Mouse (Mus musculus): Measurements from ENCODE around the gene Gm5431. TPM values are rescaled to one million over a fixed set of nuclear protein-coding genes. Genes with fewer than 3 reads are reported as not detected.
A peak's percentile ranks its signal among the peaks of the same experiment; 100 is the strongest.
"Not testable (repeated sequence)": the region's sequence is repeated elsewhere in the genome, so short reads cannot be mapped to it uniquely, and the experiment has no call there.

Gm5431 gene
- polyA plus RNA-seq, 1 experiment from 2014 or later = 0.22 TPM

- no peaks in the 10 kb centered on the region for H3K36me3 ChIP-seq
- 63% methylated on average over 2 of the region's 2 CpGs for WGBS
- no peak overlapping the region for H3K4me3 ChIP-seq
- no peak overlapping the region for H3K9ac ChIP-seq
- peaks cover 14% of the 10 kb centered on the region for H3K27me3 ChIP-seq (replicated peaks)
- ATAC-seq (ENCODE audit: insufficient number of reproducible peaks, low FRiP score) = no peak
- no peaks in the 10 kb centered on the region for H3K9me3 ChIP-seq (replicated peaks)
- peaks cover 21% of the 10 kb centered on the region for H3K4me1 ChIP-seq (replicated peaks)
- peak overlapping the region; percentile 50; the same call in 1 of the 2 replicates for H3K4me2 ChIP-seq
- no peak overlapping the region for H3K27ac ChIP-seq (ENCODE audit: poor library complexity, severe bottlenecking)
Measured at GRCm38 (mm10) chr11:48850240-48850639, 51.8 kb downstream of the Gm5431 start.

GRCm38 (mm10) chr11:48846881-48847280, 55.1 kb downstream of the Gm5431 start:
- no peak for ATAC-seq (ENCODE audit: insufficient number of reproducible peaks, low FRiP score)
- WGBS = 59% methylated on average over 5 of the region's 5 CpGs
- Histone ChIP-seq H3K9me3 (replicated peaks) (no peaks in the 10 kb centered on the region), H3K9ac (no peak overlapping the region), H3K4me1 (replicated peaks) (no peaks in the 10 kb centered on the region), H3K27ac (ENCODE audit: poor library complexity, severe bottlenecking) (no peak overlapping the region), H3K4me2 (no peak overlapping the region), H3K27me3 (replicated peaks) (peaks cover 23% of the 10 kb centered on the region), H3K36me3 (no peaks in the 10 kb centered on the region), H3K4me3 (no peak overlapping the region)

GRCm38 (mm10) chr11:48846362-48846761, 55.7 kb downstream of the Gm5431 start:
- not testable (repeated sequence) for H3K9ac ChIP-seq; H3K27ac ChIP-seq (ENCODE audit: poor library complexity, severe bottlenecking); H3K9me3 ChIP-seq (replicated peaks); H3K4me3 ChIP-seq; ATAC-seq (ENCODE audit: insufficient number of reproducible peaks, low FRiP score); H3K4me1 ChIP-seq (replicated peaks); H3K36me3 ChIP-seq; H3K4me2 ChIP-seq
- WGBS = 81% methylated on average over 2 of the region's 2 CpGs
- H3K27me3 ChIP-seq (replicated peaks) = peaks cover 23% of the 10 kb centered on the region

DNA sequence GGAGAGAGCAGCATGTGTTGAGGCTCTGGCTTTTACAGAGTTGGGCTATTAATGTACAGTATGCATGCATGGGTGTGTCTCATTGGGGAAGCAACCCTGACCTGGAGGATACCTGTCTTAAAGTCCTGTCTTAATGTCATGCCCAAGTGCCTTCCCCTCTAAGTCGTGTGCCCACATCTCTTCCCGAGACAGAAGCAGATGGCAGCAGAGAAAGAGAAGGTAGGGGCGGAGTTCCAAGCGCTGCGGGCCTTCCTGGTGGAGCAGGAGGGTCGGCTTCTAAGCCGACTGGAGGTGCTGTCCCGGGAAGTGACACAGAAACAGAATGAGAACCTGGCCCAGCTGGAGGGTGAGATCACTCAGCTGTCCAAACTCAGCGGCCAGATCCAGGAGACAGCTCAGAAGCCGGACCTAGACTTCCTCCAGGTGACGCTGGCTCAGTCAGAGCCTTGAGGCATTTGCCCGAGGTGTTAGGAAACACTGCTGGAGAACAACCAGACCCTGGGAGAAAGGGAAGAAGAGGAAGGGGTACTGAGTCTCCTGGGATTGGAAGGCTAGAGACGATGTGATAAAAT, 56.7 kb downstream of the Gm5431 start:
- Histone ChIP-seq H3K4me3 (no peak overlapping the region), H3K9me3 (replicated peaks) (no peaks in the 10 kb centered on the region), H3K36me3 (no peaks in the 10 kb centered on the region), H3K27ac (ENCODE audit: poor library complexity, severe bottlenecking) (no peak overlapping the region), H3K27me3 (replicated peaks) (peaks cover 25% of the 10 kb centered on the region), H3K4me2 (peak overlapping the region; percentile 17; the same call in 1 of the 2 replicates), H3K4me1 (replicated peaks) (no peaks in the 10 kb centered on the region), H3K9ac (no peak overlapping the region)
- 31% methylated on average over 13 of the region's 13 CpGs for WGBS
- ATAC-seq (ENCODE audit: insufficient number of reproducible peaks, low FRiP score) = no peak

DNA sequence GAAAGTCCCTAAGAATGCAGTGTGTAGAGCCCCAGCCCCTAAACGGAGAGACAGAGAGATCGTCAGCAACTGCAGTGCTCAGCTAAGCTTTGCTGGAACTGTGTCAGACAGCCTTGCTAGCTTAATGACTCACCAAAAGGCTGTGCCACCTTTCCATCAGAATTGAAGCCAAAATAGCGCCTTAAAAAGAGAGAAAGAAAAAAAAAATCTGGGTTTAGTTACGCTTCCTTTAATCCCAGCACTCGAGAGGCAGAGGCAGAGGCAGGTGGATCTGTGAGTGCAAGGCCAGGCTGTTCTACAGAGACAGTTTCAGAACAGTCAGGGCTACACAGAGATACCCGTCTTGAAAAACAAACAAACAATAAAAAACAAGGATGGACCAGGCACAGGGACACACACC, 57.7 kb downstream of the Gm5431 start:
- Histone ChIP-seq H3K27me3 (replicated peaks) (peaks cover 33% of the 10 kb centered on the region), H3K9ac (no peak overlapping the region), H3K4me3 (no peak overlapping the region), H3K4me2 (no peak overlapping the region), H3K9me3 (replicated peaks) (no peaks in the 10 kb centered on the region), H3K4me1 (replicated peaks) (no peaks in the 10 kb centered on the region), H3K27ac (ENCODE audit: poor library complexity, severe bottlenecking) (no peak overlapping the region), H3K36me3 (no peaks in the 10 kb centered on the region)
- no peak for ATAC-seq (ENCODE audit: insufficient number of reproducible peaks, low FRiP score)
- 65% methylated on average over 6 of the region's 6 CpGs for WGBS

GRCm38 (mm10) chr11:48843202-48843601, 58.8 kb downstream of the Gm5431 start:
- 77% methylated on average over 11 of the region's 11 CpGs for WGBS
- Histone ChIP-seq H3K4me2 (no peak overlapping the region), H3K9me3 (replicated peaks) (no peaks in the 10 kb centered on the region), H3K36me3 (no peaks in the 10 kb centered on the region), H3K4me1 (replicated peaks) (peaks cover 6% of the 10 kb centered on the region), H3K27me3 (replicated peaks) (peaks cover 26% of the 10 kb centered on the region), H3K9ac (no peak overlapping the region), H3K4me3 (no peak overlapping the region), H3K27ac (ENCODE audit: poor library complexity, severe bottlenecking) (no peak overlapping the region)
- no peak for ATAC-seq (ENCODE audit: insufficient number of reproducible peaks, low FRiP score)

GRCm38 (mm10) chr11:48842378-48842792, 59.6 kb downstream of the Gm5431 start:
- Histone ChIP-seq H3K27me3 (replicated peaks) (peaks cover 23% of the 10 kb centered on the region), H3K9me3 (replicated peaks) (no peaks in the 10 kb centered on the region), H3K4me3 (no peak overlapping the region), H3K27ac (ENCODE audit: poor library complexity, severe bottlenecking) (no peak overlapping the region), H3K36me3 (no peaks in the 10 kb centered on the region), H3K4me2 (no peak overlapping the region), H3K4me1 (replicated peaks) (peaks cover 6% of the 10 kb centered on the region), H3K9ac (no peak overlapping the region)
- no peak for ATAC-seq (ENCODE audit: insufficient number of reproducible peaks, low FRiP score)
- 79% methylated on average over 4 of the region's 4 CpGs for WGBS

DNA sequence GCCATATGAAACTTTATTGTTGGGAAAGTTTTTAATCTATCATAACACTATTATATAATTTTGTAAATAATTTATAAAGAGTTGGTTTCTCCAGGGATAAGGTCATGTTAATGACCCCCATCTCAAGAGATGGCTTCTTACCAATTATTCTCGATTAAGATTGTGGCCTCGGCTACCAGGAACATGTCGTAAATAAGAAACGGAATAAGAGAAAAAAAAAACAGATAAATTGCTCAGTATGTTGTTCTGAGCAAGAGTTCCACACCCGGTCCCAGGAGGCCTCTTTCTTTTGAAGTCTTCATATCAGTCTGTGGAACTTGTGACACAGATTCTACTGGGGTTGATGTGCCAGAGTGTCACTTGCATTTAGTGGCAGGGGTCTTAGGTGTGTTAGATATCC, 60.8 kb downstream of the Gm5431 start:
- Histone ChIP-seq H3K4me3 (no peak overlapping the region), H3K36me3 (no peaks in the 10 kb centered on the region), H3K9ac (no peak overlapping the region), H3K4me2 (no peak overlapping the region), H3K4me1 (replicated peaks) (peaks cover 10% of the 10 kb centered on the region), H3K9me3 (replicated peaks) (no peaks in the 10 kb centered on the region), H3K27me3 (replicated peaks) (peaks cover 23% of the 10 kb centered on the region), H3K27ac (ENCODE audit: poor library complexity, severe bottlenecking) (no peak overlapping the region)
- no peak for ATAC-seq (ENCODE audit: insufficient number of reproducible peaks, low FRiP score)
- WGBS = 75% methylated on average over 5 of the region's 5 CpGs

- Histone ChIP-seq H3K4me1 (replicated peaks) (peaks cover 10% of the 10 kb centered on the region), H3K27ac (ENCODE audit: poor library complexity, severe bottlenecking) (no peak overlapping the region), H3K36me3 (no peaks in the 10 kb centered on the region), H3K9me3 (replicated peaks) (no peaks in the 10 kb centered on the region), H3K27me3 (replicated peaks) (peaks cover 23% of the 10 kb centered on the region), H3K4me3 (no peak overlapping the region), H3K4me2 (no peak overlapping the region), H3K9ac (no peak overlapping the region)
- no peak for ATAC-seq (ENCODE audit: insufficient number of reproducible peaks, low FRiP score)
Measured at GRCm38 (mm10) chr11:48840805-48841204, 61.2 kb downstream of the Gm5431 start.

GRCm38 (mm10) chr11:48838879-48839680, 62.9 kb downstream of the Gm5431 start:
- Histone ChIP-seq H3K4me1 (replicated peaks) (peaks cover 10% of the 10 kb centered on the region), H3K4me2 (peak overlapping the region; percentile 88), H3K9me3 (replicated peaks) (no peaks in the 10 kb centered on the region), H3K36me3 (no peaks in the 10 kb centered on the region), H3K27ac (ENCODE audit: poor library complexity, severe bottlenecking) (no peak overlapping the region), H3K27me3 (replicated peaks) (peaks cover 23% of the 10 kb centered on the region), H3K9ac (no peak overlapping the region), H3K4me3 (0 out of 2 replicates have a peak overlapping the region, but pooled peaks have one; percentile 86)
- ATAC-seq (ENCODE audit: insufficient number of reproducible peaks, low FRiP score) = no peak
- 78% methylated on average over 10 of the region's 10 CpGs for WGBS

- H3K27ac ChIP-seq (ENCODE audit: poor library complexity, severe bottlenecking) = no peak overlapping the region
Measured at GRCm38 (mm10) chr11:48838181-48838797, 63.7 kb downstream of the Gm5431 start.

More at GRCm38 (mm10) chr11:48838181-48838797, 63.7 kb downstream of the Gm5431 start:
- H3K36me3 ChIP-seq = no peaks in the 10 kb centered on the region
- H3K9me3 ChIP-seq (replicated peaks) = no peaks in the 10 kb centered on the region
- peak overlapping the region; percentile 88 for H3K4me2 ChIP-seq
- whole genome bisulfite sequencing = 1% methylated on average over 16 of the region's 16 CpGs
- H3K9ac ChIP-seq = peak overlapping the region; percentile 80
- peaks cover 22% of the 10 kb centered on the region for H3K27me3 ChIP-seq (replicated peaks)
- 0 out of 2 replicates have a peak, but pooled peaks have one; percentile 7 for ATAC-seq (ENCODE audit: insufficient number of reproducible peaks, low FRiP score)
- H3K4me1 ChIP-seq (replicated peaks) = peaks cover 10% of the 10 kb centered on the region
- H3K4me3 ChIP-seq = peak overlapping the region; percentile 86

Measured in heart, embryonic 12.5 days (tissue).